Mouse (Mus musculus) left cerebral cortex, adult 18-20 months (tissue): ENCODE results near the gene Tmem270. TPM values are rescaled to one million over a fixed set of nuclear protein-coding genes. Genes with fewer than 3 reads are reported as not detected.
A peak's percentile ranks its signal among the peaks of the same experiment; 100 is the strongest.

Source experiments
- DNase-seq, 2 experiments: peaks; one replicate each; pipeline ENCODE4 v3.0.0; 2021 to 2022; ENCODE audit warnings: low spot score in 2 of 2, mixed read lengths in 1 of 2
- total RNA-seq, 2 experiments: library from RNA; stranded (reverse); gene quantifications; 2 replicates each; pipeline ENCODE4 v1.2.3; 2021

Tmem270 gene
- total RNA-seq, 2 experiments from 2014 or later: not detected

GRCm38 (mm10) chr5:134932179-134932902 is 25.8 kb upstream of the Tmem270 start, which contains the start of gene Mettl27:
Gene Mettl27 (plus strand): TSS chr5:134932368.
- peak; percentile 67 to 75 for DNase-seq

- no peak for DNase-seq
Measured at GRCm38 (mm10) chr5:134929988-134930387, 23.5 kb upstream of the Tmem270 start.

- DNase-seq: no peak
Measured at GRCm38 (mm10) chr5:134926726-134927125, 20.2 kb upstream of the Tmem270 start.

GRCm38 (mm10) chr5:134923141-134923540 is 16.6 kb upstream of the Tmem270 start:
- no peak for DNase-seq

- DNase-seq: no peak
Measured at GRCm38 (mm10) chr5:134921106-134921505, 14.6 kb upstream of the Tmem270 start.

GRCm38 (mm10) chr5:134920106-134920687 is 13.7 kb upstream of the Tmem270 start:
- DNase-seq: no peak

- no peak for DNase-seq
Measured at GRCm38 (mm10) chr5:134919097-134919496, 12.6 kb upstream of the Tmem270 start.

GRCm38 (mm10) chr5:134918071-134918832 is 11.7 kb upstream of the Tmem270 start:
- peak; percentile 12 to 29 for DNase-seq

GRCm38 (mm10) chr5:134915311-134915710 is 8.8 kb upstream of the Tmem270 start, which contains the start of gene Cldn13:
Gene Cldn13 (minus strand): TSS chr5:134915526.
- no peak for DNase-seq

GRCm38 (mm10) chr5:134914510-134914909 is 8.0 kb upstream of the Tmem270 start:
- DNase-seq: no peak

- DNase-seq: no peak
Measured at GRCm38 (mm10) chr5:134913753-134914152, 7.2 kb upstream of the Tmem270 start.

- no peak for DNase-seq
Measured at GRCm38 (mm10) chr5:134913352-134913751, 6.8 kb upstream of the Tmem270 start.

GRCm38 (mm10) chr5:134911901-134912300 is 5.4 kb upstream of the Tmem270 start:
- DNase-seq: no peak

- peak; percentile 97 to 99 for DNase-seq
Measured at GRCm38 (mm10) chr5:134907135-134907534, 602 bp upstream of the Tmem270 start.

- DNase-seq: no peak
Measured at GRCm38 (mm10) chr5:134901644-134902027, 4.9 kb downstream of the Tmem270 start.

- DNase-seq: peak in 1 of 2 experiments; percentile 26
Measured at GRCm38 (mm10) chr5:134901012-134901643, 5.4 kb downstream of the Tmem270 start.

- DNase-seq: no peak
Measured at GRCm38 (mm10) chr5:134897596-134897995, 8.9 kb downstream of the Tmem270 start.

GRCm38 (mm10) chr5:134896965-134897364 is 9.6 kb downstream of the Tmem270 start:
- DNase-seq: no peak

GRCm38 (mm10) chr5:134895291-134895690 is 11.2 kb downstream of the Tmem270 start:
- no peak for DNase-seq

- no peak for DNase-seq
Measured at GRCm38 (mm10) chr5:134892717-134893116, 13.8 kb downstream of the Tmem270 start.

- DNase-seq: no peak
Measured at GRCm38 (mm10) chr5:134891552-134891951, 15.0 kb downstream of the Tmem270 start.
